Mouse (Mus musculus): Measurements from ENCODE around the gene Cfd. TPM values are rescaled to one million over a fixed set of nuclear protein-coding genes. Genes with fewer than 3 reads are reported as not detected.

The Cfd gene
- total RNA-seq, 2 experiments from 2014 or later = 3.2 to 12.0 TPM

DNA sequence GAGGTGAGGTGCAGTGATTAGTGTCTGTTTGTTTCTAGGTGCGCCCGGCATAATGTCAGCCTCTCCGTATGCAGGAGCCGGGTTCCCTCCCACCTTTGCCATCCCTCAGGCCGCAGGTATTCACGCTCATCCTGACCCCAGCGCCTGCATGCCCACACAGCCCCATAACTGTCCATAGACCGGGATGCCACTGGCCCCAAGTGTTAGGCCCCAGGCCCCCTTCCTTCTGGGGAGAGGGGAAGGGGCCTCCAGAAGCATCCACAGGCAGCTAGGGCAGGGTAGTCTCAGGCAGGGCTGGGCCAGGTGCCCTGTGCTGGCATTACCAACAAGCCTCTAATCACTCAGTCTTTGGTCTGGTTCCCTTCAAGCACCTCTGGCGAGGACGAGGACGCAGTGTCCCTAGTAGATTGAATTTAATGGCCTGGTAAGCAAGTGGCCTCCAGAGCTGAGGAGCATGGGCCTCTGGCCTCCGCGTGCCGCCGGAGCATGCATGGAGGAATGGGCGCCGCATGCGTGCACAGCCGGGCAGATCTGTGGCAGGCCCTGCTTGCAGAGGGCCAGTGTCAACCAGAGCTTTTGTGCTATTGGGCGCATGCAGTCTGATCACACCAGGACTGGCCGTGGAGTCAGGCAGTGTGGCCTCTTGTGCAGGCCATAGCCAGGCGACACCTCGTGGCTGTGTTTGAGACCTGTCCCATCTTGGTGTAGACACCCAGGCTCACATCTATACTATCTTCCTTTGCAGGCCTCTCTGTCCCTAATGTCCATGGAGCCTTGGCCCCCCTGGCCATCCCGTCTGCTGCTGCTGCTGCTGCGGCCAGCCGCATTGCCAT lies 30.4 kb upstream of the Cfd start:
- intact Hi-C loops (cut with DNase I) = no loop called here
- no peak for DNase-seq

GRCm38 (mm10) chr10:79861230-79862048 lies 29.2 kb upstream of the Cfd start:
- intact Hi-C loops (cut with DNase I) = no loop called here
- no peak for DNase-seq

GRCm38 (mm10) chr10:79862049-79862788 lies 28.4 kb upstream of the Cfd start:
- intact Hi-C loops (cut with DNase I) = no loop called here
- no peak for DNase-seq

GRCm38 (mm10) chr10:79862925-79863324 lies 27.7 kb upstream of the Cfd start:
- intact Hi-C loops (cut with DNase I) = no loop called here
- DNase-seq = no peak

DNA sequence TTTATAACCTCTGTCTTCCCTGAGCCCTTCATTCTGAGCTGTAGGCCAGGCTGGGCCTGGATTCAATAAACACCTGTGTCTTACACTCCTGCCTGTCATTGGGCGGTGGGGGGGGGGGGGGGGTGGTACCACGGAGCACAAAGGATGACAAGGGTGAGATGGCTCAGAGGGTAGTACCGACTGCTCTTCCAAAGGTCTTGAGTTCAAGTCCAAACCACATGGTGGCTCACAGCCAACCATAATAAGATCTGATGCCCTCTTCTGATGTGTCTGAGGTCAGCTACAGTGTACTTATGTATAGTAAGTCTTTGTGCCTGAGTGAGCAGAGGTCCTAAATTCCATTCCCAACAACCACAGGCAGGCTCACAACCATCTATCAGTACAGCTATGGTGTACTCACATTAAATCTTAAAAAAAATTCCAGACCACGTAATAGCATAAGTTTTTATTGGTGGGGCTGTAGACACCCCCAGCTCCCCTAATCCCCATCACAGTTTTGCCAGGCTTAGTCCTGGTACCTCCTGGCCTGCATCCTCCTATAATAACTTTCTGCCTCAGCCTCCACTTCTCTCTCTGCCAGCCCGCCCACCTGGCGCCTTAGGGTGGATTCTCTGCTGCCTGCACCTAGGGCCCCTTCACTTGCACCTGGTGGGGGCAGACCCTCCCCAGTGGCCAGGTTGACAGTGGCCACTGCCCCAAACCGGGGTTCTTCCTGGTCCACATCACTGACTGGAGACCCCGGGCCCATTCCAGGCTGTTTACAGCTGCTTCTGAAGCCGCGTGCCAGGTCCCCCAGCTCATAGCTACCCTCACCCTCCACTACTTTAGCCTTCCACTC lies 26.1 kb upstream of the Cfd start:
- intact Hi-C loops (cut with DNase I) = loop anchor here (5.0 kb wide), 1 partner anchor 32 kb away; no protein-coding TSS in a partner anchor
- DNase-seq = no peak

DNA sequence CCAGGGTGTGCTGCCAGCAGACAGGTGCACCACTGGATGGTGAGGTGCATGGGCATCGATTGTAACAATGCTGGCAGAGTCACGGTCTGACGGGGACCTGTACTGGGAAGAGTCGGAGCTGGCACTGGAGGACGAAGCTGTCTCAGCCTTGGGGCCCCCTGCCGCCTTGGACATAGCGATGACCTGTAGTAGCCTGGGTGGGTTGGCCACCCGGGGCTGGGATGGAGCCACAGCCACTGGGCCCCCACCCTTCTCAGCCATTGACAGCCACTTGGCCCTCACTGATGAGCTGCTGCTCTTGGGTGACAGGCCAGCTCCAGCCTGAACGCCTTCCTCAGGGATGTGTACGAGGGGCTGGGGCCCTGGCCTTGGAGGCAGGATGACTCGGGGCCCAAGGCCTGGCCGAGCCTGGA lies 25.5 kb upstream of the Cfd start:
- DNase-seq = no peak
- intact Hi-C loops (cut with DNase I) = loop anchor here (5.0 kb wide), 1 partner anchor 33 kb away; no protein-coding TSS in a partner anchor

DNA sequence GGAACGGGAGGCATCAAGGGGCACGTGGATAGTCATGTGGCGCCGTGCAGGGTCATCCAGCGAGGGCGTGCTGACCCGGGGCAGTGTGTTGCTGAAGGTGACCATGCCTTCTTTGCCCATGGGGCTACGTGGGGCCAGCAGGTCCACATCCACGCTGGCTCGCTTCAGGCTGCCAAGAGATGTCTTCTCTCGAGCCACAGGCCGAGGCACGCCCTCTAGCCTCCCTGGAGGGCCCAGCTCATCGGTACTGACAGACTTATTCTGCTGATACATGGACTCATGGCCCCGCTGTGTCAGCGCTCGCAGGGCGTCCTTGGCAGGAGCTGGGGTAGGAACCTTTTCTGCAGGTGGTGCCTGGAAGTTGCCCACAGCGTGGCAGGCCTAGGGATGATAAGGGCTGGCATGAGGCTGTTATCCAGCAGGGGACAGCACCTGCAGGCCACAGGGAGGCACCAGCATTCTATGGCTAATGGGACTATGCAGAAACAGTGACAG lies 24.8 kb upstream of the Cfd start:
- peak; percentile 54 for DNase-seq
- intact Hi-C loops (cut with DNase I) = loop anchor here (5.0 kb wide), 1 partner anchor 34 kb away; no protein-coding TSS in a partner anchor

- no peak for DNase-seq
- intact Hi-C loops (cut with DNase I) = loop anchor here (5.0 kb wide), 1 partner anchor 34 kb away; no protein-coding TSS in a partner anchor
These were observed 24.1 kb upstream of the Cfd start for GRCm38 (mm10) chr10:79866601-79867000.

DNA sequence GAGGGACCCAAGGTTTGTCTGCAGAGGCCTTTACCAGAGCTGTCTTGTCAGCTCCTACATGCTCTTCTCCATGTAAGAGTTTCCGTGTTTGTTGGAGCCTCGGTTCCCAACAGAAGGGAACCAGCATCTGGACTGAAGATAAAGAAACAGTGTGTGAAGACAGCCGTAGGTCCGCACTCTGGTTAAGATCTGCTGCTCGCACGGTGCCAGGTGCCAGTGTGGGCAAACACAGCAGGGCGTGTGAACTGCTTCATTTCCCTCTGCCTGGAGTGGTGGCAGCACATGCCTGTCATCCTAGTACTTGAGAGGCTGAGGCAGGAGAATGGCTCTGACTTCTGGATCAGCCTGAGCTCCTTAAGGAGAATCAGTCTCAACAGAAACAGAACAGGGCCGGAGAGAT lies 18.8 kb upstream of the Cfd start:
- intact Hi-C loops (cut with DNase I) = no loop called here

DNA sequence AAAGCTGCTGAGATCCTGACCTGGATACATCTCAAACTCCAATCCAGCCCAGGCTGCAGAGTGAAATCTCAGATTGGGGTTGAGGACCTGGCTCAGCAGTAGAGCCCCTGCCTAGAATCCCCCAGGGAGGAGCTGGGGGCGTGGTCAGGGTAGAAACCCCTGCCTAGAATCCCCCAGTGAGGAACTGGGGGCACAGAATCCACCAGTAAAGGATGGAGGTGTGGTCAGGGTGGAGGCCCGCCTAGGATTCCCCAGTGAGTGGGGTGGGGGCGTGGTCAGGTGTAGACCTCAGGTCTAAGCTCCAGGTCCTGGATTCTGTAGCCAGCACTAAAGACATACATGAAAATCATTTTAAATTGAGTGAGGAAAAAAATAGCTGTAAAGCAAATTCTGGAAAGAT lies 17.8 kb upstream of the Cfd start:
- no peak for DNase-seq
- intact Hi-C loops (cut with DNase I) = no loop called here

More for the DNA sequence above, 18.8 kb upstream of the Cfd start:
- DNase-seq = no peak

DNA sequence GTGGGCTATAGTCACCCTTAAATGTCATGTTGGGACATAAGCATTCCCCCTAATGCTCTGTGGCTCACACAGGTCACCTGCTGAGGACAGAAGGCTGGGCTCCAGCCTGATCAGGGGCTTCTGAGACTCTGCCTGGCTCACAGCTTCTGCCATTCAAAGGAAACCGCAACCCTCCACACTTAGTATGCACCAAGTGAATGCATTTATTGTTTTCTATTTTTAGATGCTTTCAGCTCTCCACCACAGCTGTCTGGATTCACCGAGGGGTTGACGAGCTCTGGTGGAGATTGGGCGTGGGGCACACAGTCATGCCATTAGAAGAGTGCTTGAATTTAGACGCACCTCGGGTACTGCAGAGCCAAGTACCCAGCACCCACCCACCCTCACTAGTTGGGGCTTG lies 17.3 kb upstream of the Cfd start:
- intact Hi-C loops (cut with DNase I) = no loop called here

DNA sequence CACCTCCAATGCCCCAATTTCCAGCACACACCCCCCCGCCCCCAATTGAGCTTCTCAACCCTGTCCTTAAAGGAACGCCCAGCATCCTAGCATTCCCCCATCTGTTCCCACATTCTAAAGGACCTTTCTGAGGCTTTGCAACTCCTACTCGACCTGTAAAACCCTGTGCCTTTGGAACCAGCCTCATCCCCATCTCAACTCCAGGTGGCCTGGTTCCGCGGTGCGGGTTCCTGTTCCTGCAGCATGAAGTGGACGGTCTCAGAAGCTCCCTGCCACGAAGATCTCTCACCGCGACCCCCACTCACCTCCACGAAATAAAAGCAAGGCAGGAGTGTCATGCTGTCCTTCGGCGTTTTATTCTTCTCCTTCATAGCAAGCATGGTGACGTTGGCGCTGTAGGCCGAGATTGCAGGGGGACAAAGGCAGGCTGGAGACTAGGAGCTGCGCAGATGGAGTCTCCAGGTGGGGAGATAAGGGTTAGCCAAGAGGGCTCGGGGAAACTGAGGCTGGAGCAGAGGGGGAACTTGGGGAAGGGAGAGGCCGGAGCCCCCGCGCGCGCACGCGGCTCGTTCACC lies 16.9 kb upstream of the Cfd start:
- intact Hi-C loops (cut with DNase I) = no loop called here
- no peak for DNase-seq

More for the DNA sequence above, 17.3 kb upstream of the Cfd start:
- no peak for DNase-seq

- intact Hi-C loops (cut with DNase I) = no loop called here
- no peak for DNase-seq
These were observed 16.3 kb upstream of the Cfd start, which contains the start of the genes Prtn3 and Plppr3 for GRCm38 (mm10) chr10:79874290-79874862. Gene Prtn3 (plus strand): TSS chr10:79874476. Gene Plppr3 (minus strand): TSS chr10:79874634.

- DNase-seq = no peak
- intact Hi-C loops (cut with DNase I) = no loop called here
These were observed 13.5 kb upstream of the Cfd start for GRCm38 (mm10) chr10:79877174-79877573.

DNA sequence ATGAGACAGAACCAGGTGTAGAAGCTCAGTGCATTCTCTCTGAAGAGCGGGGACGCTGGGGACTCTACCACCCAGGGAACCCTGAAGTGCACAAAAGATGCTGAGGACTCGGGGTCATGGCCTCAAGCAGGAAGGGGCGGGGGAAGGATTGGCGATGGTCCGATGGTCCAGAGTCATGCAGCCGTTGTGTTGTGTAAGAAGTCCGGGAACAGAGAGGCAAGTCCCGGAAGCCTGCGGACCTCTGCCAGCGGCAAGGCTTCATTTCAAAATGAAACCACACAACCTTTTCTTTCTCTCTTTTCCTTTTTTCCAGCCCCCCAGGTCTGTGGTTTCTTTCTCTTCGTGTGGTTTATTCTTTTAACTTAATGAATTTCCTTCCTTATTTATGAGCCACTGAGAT lies 12.9 kb upstream of the Cfd start:
- no peak for DNase-seq
- intact Hi-C loops (cut with DNase I) = no loop called here

DNA sequence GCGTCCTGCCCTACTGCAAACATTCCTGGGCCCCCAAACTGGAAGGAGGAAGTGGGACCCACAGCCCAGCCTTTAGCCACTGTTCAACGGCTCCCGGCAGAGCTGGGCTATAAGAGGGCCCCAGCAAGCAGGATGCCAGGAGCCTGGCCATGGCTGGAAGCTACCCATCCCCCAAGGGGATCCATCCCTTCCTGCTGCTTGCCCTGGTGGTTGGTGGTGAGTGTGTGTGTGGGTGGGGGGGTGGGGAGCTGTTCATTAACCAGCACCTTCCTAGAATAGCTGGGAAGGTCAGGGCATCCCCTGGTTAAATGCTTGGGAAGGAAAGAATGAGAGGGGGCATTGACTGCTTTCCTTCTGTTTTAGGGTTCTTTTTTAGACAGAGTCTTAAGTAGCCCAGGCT lies 11.1 kb upstream of the Cfd start:
- intact Hi-C loops (cut with DNase I) = no loop called here
- DNase-seq = no peak

- intact Hi-C loops (cut with DNase I) = loop anchor here (5.0 kb wide), 2 partner anchors 37 to 43 kb away; partner anchors contain the start of gene Kiss1r
- DNase-seq = no peak
These were observed 9.9 kb upstream of the Cfd start for GRCm38 (mm10) chr10:79880721-79881120.

DNA sequence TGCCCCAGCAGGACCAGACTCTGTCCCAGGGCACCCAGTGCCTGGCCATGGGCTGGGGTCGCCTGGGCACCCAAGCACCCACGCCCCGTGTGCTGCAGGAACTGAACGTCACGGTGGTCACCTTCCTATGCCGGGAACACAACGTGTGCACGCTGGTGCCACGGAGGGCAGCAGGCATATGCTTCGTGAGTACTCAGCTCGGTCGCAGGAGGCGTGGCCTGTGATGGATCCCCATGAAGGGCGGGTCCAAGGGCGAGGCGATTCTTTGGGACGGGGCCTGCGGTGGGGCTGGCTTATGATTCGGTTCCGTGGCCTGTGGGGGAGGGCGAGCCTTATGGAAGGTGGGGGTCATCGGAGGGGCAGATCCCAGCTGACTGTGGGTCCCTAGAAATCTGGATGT lies 8.7 kb upstream of the Cfd start:
- no peak for DNase-seq
- intact Hi-C loops (cut with DNase I) = loop anchor here (5.0 kb wide), 2 partner anchors 35 to 45 kb away; partner anchors contain the start of gene Kiss1r
